Mouse (Mus musculus): Measurements from ENCODE around the gene Gm12845. TPM values are rescaled to one million over a fixed set of nuclear protein-coding genes. Genes with fewer than 3 reads are reported as not detected.
A peak's percentile ranks its signal among the peaks of the same experiment; 100 is the strongest.

The Gm12845 gene
- total RNA-seq (2014; rRNA removed), result not detected in 2 replicates
- polyA plus RNA-seq (2012; rRNA removed), result not detected in 2 replicates

DNA sequence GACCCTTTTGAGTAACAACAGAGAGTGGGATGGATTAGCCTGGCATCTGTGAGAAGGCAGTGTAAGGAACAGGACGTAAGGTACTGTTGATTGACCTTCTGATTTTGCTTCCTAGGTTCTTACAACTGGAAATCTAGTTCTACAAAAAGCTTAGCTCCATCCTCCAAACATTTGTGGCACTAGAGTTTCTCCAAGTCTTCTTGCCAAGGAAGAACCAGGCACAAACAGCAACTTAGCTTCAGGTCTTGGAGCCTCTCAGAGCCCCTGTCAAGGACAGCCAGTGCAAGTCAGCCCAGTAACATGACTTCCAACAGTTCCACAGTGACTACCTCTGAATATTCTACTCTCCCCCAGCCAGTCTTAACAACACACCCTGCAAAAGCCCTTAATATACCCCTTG, at the start of gene Gm12845:
TSS of gene Gm12845 (plus strand) at position 301 of the 400 bp plus-strand sequence.
- Histone ChIP-seq H3K4me3 (ENCODE audit: insufficient read depth, low read depth, low read length) (no peak within 1 kb of the TSS), H3K27ac (replicated peaks; ENCODE audit: insufficient read depth, low read depth, low read length) (no peak within 1 kb of the TSS), H3K4me1 (ENCODE audit: control insufficient read depth, insufficient read depth, low read length) (no peaks in the 10 kb centered on the region), H3K27me3 (ENCODE audit: control insufficient read depth, insufficient read depth, low read length) (no peaks in the 10 kb centered on the region), H3K79me2 (ENCODE audit: control insufficient read depth, insufficient read depth, low read length) (no peaks in the 10 kb centered on the region), H3K9ac (ENCODE audit: low read depth, low read length) (no peak within 1 kb of the TSS), H3K36me3 (ENCODE audit: control insufficient read depth, insufficient read depth, low read length) (no peaks in the 10 kb centered on the region)
- DNase-seq (ENCODE audit: extremely low read depth, low read depth, low spot score), result no peak
- 87% methylated on average over 1 of the region's 1 CpGs for WGBS
- TF ChIP-seq POLR2A (IDR thresholded peaks at IDR 0.05; ENCODE audit: extremely low read depth, insufficient read depth, low read length), result no peak
- no peak for TF ChIP-seq CTCF (IDR thresholded peaks at IDR 0.05; ENCODE audit: low read depth, low read length)

DNA sequence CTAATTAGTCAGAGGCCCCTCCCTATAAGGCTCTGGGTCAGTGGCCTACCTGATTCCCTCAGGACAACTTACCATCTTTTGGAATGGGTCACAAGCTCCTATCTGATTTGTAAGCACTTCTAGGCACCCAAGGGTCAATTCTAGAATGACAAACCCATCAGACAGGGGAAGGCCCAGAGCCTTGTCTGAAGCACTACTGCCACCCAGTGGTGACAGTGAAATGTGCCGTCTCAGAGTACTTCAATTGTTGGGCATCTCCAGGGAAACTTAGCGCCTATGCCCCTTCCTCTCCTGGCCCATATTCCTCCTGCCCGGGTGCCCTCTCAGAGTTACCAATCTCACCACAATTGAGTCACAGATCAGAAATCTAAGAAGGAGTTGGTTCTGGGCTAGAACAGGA, 47.3 kb upstream of the Gm12845 start:
- peak; percentile 35 for DNase-seq (ENCODE audit: extremely low read depth, low read depth, low spot score)
- 25% methylated on average over 3 of the region's 3 CpGs for WGBS
- H3K27ac ChIP-seq (replicated peaks; ENCODE audit: insufficient read depth, low read depth, low read length), result no peak overlapping the region
- no peaks in the 10 kb centered on the region for H3K27me3 ChIP-seq (ENCODE audit: control insufficient read depth, insufficient read depth, low read length)
- no peak overlapping the region for H3K9ac ChIP-seq (ENCODE audit: low read depth, low read length)
- no peak overlapping the region for H3K4me3 ChIP-seq (ENCODE audit: insufficient read depth, low read depth, low read length)
- H3K36me3 ChIP-seq (ENCODE audit: control insufficient read depth, insufficient read depth, low read length), result peaks cover 5% of the 10 kb centered on the region; the same call in 1 of the 2 replicates
- peaks cover 4% of the 10 kb centered on the region; the same call in 1 of the 2 replicates for H3K4me1 ChIP-seq (ENCODE audit: control insufficient read depth, insufficient read depth, low read length)
- no peak for TF ChIP-seq POLR2A (IDR thresholded peaks at IDR 0.05; ENCODE audit: extremely low read depth, insufficient read depth, low read length)
- peak; percentile 75 for TF ChIP-seq CTCF (IDR thresholded peaks at IDR 0.05; ENCODE audit: low read depth, low read length)
- H3K79me2 ChIP-seq (ENCODE audit: control insufficient read depth, insufficient read depth, low read length), result peaks cover 2% of the 10 kb centered on the region; the same call in 1 of the 2 replicates

DNA sequence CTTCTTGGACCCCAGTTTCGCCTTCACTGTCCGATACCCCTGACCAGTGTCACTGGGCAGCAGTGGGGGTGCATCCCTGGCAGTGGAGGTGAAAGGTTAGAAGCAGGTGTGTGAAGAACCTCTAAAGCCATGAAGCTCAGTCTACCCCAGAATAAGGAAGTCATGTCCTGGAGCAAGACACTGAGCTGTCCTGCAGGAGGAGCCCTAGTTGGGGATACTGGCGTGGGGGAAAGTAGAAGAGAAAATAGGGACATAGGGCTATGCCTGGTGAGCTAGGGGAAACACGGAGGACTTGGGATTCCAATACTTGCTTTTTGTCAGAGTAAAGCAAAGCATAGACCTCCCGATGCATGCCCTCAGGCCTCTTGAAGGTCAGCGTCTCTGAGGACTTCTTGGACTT, 43.2 kb upstream of the Gm12845 start:
- Histone ChIP-seq H3K79me2 (ENCODE audit: control insufficient read depth, insufficient read depth, low read length) (peaks cover 3% of the 10 kb centered on the region; the same call in 1 of the 2 replicates), H3K4me1 (ENCODE audit: control insufficient read depth, insufficient read depth, low read length) (peaks cover 4% of the 10 kb centered on the region; the same call in 1 of the 2 replicates), H3K27me3 (ENCODE audit: control insufficient read depth, insufficient read depth, low read length) (no peaks in the 10 kb centered on the region), H3K9ac (ENCODE audit: low read depth, low read length) (no peak overlapping the region), H3K36me3 (ENCODE audit: control insufficient read depth, insufficient read depth, low read length) (no peaks in the 10 kb centered on the region), H3K27ac (replicated peaks; ENCODE audit: insufficient read depth, low read depth, low read length) (no peak overlapping the region), H3K4me3 (ENCODE audit: insufficient read depth, low read depth, low read length) (no peak overlapping the region)
- WGBS, result 82% methylated on average over 6 of the region's 6 CpGs
- DNase-seq (ENCODE audit: extremely low read depth, low read depth, low spot score), result no peak
- TF ChIP-seq CTCF (IDR thresholded peaks at IDR 0.05; ENCODE audit: low read depth, low read length), result no peak
- TF ChIP-seq POLR2A (IDR thresholded peaks at IDR 0.05; ENCODE audit: extremely low read depth, insufficient read depth, low read length), result no peak

DNA sequence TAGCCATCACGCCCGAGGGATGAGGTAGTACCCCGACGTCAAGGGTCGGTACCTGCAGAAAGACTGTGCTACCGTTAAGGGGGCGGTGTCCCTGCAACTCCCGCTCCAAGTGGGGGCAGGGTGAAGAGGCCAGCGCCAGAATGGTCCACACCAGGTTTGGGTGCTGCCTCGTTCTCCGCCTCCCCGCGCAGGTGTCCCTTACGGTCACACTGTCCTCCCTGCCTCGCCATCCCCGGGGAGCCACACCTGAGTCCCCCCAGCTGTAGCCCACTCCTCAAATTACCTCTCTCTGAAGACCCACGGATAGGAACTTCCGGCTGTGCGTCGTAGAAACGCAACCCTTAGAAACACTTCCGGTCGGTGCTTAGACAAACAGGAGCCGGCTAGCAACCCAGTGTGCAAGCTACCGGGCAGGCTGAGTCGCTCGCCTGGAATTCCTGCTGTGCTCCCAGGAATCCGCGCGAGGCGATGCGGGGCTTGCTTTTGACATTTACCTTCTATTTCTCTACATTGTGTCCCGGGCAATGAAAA, 42.2 kb upstream of the Gm12845 start, which contains the start of gene Dmap1:
TSS of gene Dmap1 (minus strand) at position 343 of the 531 bp plus-strand sequence.
- peak; percentile 79 for DNase-seq (ENCODE audit: extremely low read depth, low read depth, low spot score)
- peaks cover 4% of the 10 kb centered on the region; the same call in 1 of the 2 replicates for H3K4me1 ChIP-seq (ENCODE audit: control insufficient read depth, insufficient read depth, low read length)
- H3K79me2 ChIP-seq (ENCODE audit: control insufficient read depth, insufficient read depth, low read length), result peaks cover 3% of the 10 kb centered on the region; the same call in 1 of the 2 replicates
- H3K27ac ChIP-seq (replicated peaks; ENCODE audit: insufficient read depth, low read depth, low read length), result peak within 1 kb of the TSS; percentile 70
- H3K27me3 ChIP-seq (ENCODE audit: control insufficient read depth, insufficient read depth, low read length), result no peaks in the 10 kb centered on the region
- peak within 1 kb of the TSS; percentile 99 for H3K4me3 ChIP-seq (ENCODE audit: insufficient read depth, low read depth, low read length)
- no peak for TF ChIP-seq CTCF (IDR thresholded peaks at IDR 0.05; ENCODE audit: low read depth, low read length)
- TF ChIP-seq POLR2A (IDR thresholded peaks at IDR 0.05; ENCODE audit: extremely low read depth, insufficient read depth, low read length), result 0 out of 2 replicates have a peak, but pooled peaks have one; percentile 32
- peak within 1 kb of the TSS; percentile 97 for H3K9ac ChIP-seq (ENCODE audit: low read depth, low read length)
- H3K36me3 ChIP-seq (ENCODE audit: control insufficient read depth, insufficient read depth, low read length), result no peaks in the 10 kb centered on the region
- under 1% methylated on average over 33 of the region's 33 CpGs for WGBS

DNA sequence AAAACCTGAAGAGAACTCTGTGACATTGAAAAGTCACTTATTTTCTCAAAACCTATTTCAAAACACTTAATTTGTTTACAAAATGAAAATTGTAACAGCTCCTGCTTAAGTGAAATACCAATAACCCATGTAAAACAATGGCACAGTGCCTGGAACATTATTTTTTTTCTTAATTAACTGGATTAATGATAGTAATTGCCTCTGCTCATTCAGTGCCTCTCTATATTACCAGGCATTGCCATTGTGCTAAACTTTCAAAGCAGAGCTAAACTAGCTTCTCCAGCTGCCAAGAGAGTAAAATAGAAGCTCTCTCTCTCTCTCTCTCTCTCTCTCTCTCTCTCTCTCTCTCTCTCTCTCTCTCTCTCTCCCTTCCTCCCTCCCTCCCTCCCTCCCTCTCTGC, 41.7 kb upstream of the Gm12845 start:
- 0 out of 2 replicates have a peak overlapping the region, but pooled peaks have one; percentile 46 for H3K9ac ChIP-seq (ENCODE audit: low read depth, low read length)
- H3K79me2 ChIP-seq (ENCODE audit: control insufficient read depth, insufficient read depth, low read length), result peaks cover 3% of the 10 kb centered on the region; the same call in 1 of the 2 replicates
- DNase-seq (ENCODE audit: extremely low read depth, low read depth, low spot score), result no peak
- H3K27me3 ChIP-seq (ENCODE audit: control insufficient read depth, insufficient read depth, low read length), result no peaks in the 10 kb centered on the region
- peaks cover 4% of the 10 kb centered on the region; the same call in 1 of the 2 replicates for H3K4me1 ChIP-seq (ENCODE audit: control insufficient read depth, insufficient read depth, low read length)
- no peaks in the 10 kb centered on the region for H3K36me3 ChIP-seq (ENCODE audit: control insufficient read depth, insufficient read depth, low read length)
- no peak for TF ChIP-seq POLR2A (IDR thresholded peaks at IDR 0.05; ENCODE audit: extremely low read depth, insufficient read depth, low read length)
- no peak for TF ChIP-seq CTCF (IDR thresholded peaks at IDR 0.05; ENCODE audit: low read depth, low read length)
- peak overlapping the region; percentile 99; the same call in 1 of the 2 replicates for H3K4me3 ChIP-seq (ENCODE audit: insufficient read depth, low read depth, low read length)
- H3K27ac ChIP-seq (replicated peaks; ENCODE audit: insufficient read depth, low read depth, low read length), result no peak overlapping the region

All from liver, adult 2 months (tissue).